Mouse (Mus musculus): ENCODE measurements around the gene Cdk2ap1.

DNA sequence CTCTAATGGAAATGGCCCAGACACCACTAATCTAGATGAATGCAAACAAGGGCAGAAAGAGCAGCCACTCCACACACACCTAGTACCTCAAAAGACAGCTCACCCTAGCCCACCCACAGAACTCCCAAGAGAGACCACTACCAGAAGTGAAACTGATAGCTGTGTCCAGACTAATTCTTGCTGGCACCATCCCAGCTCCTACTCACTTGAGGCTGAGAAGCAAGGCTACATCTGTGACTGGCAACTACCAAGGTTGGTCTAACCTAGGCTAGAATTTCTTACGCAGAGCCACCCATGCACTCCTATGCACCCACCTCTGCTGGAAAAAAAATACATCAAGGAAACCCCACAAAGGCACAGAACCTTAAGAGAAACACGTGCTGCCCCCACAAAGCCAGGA, 12.5 kb downstream of the Cdk2ap1 start:
- TF ChIP-seq CTCF (IDR thresholded peaks at IDR 0.05; ENCODE audit: control insufficient read depth, insufficient read depth, insufficient read length): no peak
- TF ChIP-seq MYOG (IDR thresholded peaks at IDR 0.05; ENCODE audit: control insufficient read depth, extremely low read depth, insufficient read length): no peak
- TF ChIP-seq USF1 (IDR thresholded peaks at IDR 0.05; ENCODE audit: low read depth): no peak
